Mouse (Mus musculus): ENCODE measurements around the gene Gm17359.
"Not testable (repeated sequence)": the region's sequence is repeated elsewhere in the genome, so short reads cannot be mapped to it uniquely, and the experiment has no call there.

Gm17359 gene

GRCm38 (mm10) chr3:79416944-79417680 lies 80.7 kb downstream of the Gm17359 start:
- DNase-seq: no peak

GRCm38 (mm10) chr3:79418921-79419320 lies 82.5 kb downstream of the Gm17359 start:
- no peak for DNase-seq

- DNase-seq: no peak
These were observed 89.0 kb downstream of the Gm17359 start for GRCm38 (mm10) chr3:79425441-79425840.

GRCm38 (mm10) chr3:79433593-79433992 lies 97.1 kb downstream of the Gm17359 start:
- DNase-seq: peak; percentile 40 to 60

GRCm38 (mm10) chr3:79434436-79434835 lies 98.0 kb downstream of the Gm17359 start:
- no peak for DNase-seq

- DNase-seq: no peak
These were observed 98.5 kb downstream of the Gm17359 start for GRCm38 (mm10) chr3:79434985-79435384.

- DNase-seq: no peak
These were observed 99.7 kb downstream of the Gm17359 start for GRCm38 (mm10) chr3:79436186-79436585.

GRCm38 (mm10) chr3:79438276-79438675 lies 101.8 kb downstream of the Gm17359 start:
- no peak for DNase-seq

GRCm38 (mm10) chr3:79440976-79441491 lies 104.6 kb downstream of the Gm17359 start:
- peak; percentile 57 to 62 for DNase-seq

- DNase-seq: no peak
These were observed 107.4 kb downstream of the Gm17359 start for GRCm38 (mm10) chr3:79443850-79444249.

- DNase-seq: no peak
These were observed 108.6 kb downstream of the Gm17359 start for GRCm38 (mm10) chr3:79445041-79445440.

- no peak for DNase-seq
These were observed 109.7 kb downstream of the Gm17359 start for GRCm38 (mm10) chr3:79446124-79446523.

- not testable (repeated sequence) for DNase-seq
These were observed 110.2 kb downstream of the Gm17359 start for GRCm38 (mm10) chr3:79446648-79447047.

- no peak for DNase-seq
These were observed 112.0 kb downstream of the Gm17359 start for GRCm38 (mm10) chr3:79448421-79448820.

GRCm38 (mm10) chr3:79449361-79449760 lies 112.9 kb downstream of the Gm17359 start:
- DNase-seq: no peak

- DNase-seq: no peak
These were observed 116.3 kb downstream of the Gm17359 start for GRCm38 (mm10) chr3:79452696-79453263.

GRCm38 (mm10) chr3:79455761-79456160 lies 119.3 kb downstream of the Gm17359 start:
- DNase-seq: no peak

GRCm38 (mm10) chr3:79458651-79459275 lies 122.3 kb downstream of the Gm17359 start:
- DNase-seq: no peak

- no peak for DNase-seq
These were observed 133.0 kb downstream of the Gm17359 start for GRCm38 (mm10) chr3:79469440-79469839.

- no peak for DNase-seq
These were observed 135.9 kb downstream of the Gm17359 start for GRCm38 (mm10) chr3:79472362-79472761.

GRCm38 (mm10) chr3:79474911-79475310 lies 138.4 kb downstream of the Gm17359 start:
- DNase-seq: no peak

GRCm38 (mm10) chr3:79475980-79476379 lies 139.5 kb downstream of the Gm17359 start:
- DNase-seq: no peak

GRCm38 (mm10) chr3:79478400-79478799 lies 141.9 kb downstream of the Gm17359 start:
- no peak for DNase-seq

GRCm38 (mm10) chr3:79478880-79479279 lies 142.4 kb downstream of the Gm17359 start:
- no peak for DNase-seq
